Mouse (Mus musculus): ENCODE results near the gene Cmtm2b. TPM values are rescaled to one million over a fixed set of nuclear protein-coding genes. Genes with fewer than 3 reads are reported as not detected.

Gene Cmtm2b
- polyA plus RNA-seq, 1 experiment = not detected

GRCm38 (mm10) chr8:104339229-104339982, 17.4 kb downstream of the Cmtm2b start, which contains the start of gene Cmtm3:
Gene Cmtm3 (plus strand): TSS chr8:104339410.
- 19% methylated on average over 18 of the region's 18 CpGs for WGBS
- Histone ChIP-seq H3K4me3 (ENCODE audit: insufficient read depth, low read depth, low read length) (peak within 1 kb of the TSS; percentile 47), H3K36me3 (ENCODE audit: control insufficient read depth, insufficient read depth, low read length) (no peaks in the 10 kb centered on the region), H3K4me1 (ENCODE audit: control insufficient read depth, insufficient read depth, low read length) (no peaks in the 10 kb centered on the region), H3K27ac (ENCODE audit: insufficient read depth, low read depth, low read length) (peak within 1 kb of the TSS; percentile 72; the same call in 1 of the 2 replicates), H3K27me3 (replicated peaks; ENCODE audit: control insufficient read depth, insufficient read depth, low read length) (no peaks in the 10 kb centered on the region)
- DNase-seq = peak; percentile 58
- no peak for TF ChIP-seq CTCF (conservative IDR thresholded peaks at IDR 0.05; ENCODE audit: insufficient read depth, insufficient read length, low read depth, low read length)
- TF ChIP-seq POLR2A (IDR thresholded peaks at IDR 0.05; ENCODE audit: low read depth, low read length) = no peak

- TF ChIP-seq CTCF (conservative IDR thresholded peaks at IDR 0.05; ENCODE audit: insufficient read depth, insufficient read length, low read depth, low read length) (no peak), POLR2A (IDR thresholded peaks at IDR 0.05; ENCODE audit: low read depth, low read length) (no peak)
- Histone ChIP-seq H3K4me1 (ENCODE audit: control insufficient read depth, insufficient read depth, low read length) (no peaks in the 10 kb centered on the region), H3K27me3 (replicated peaks; ENCODE audit: control insufficient read depth, insufficient read depth, low read length) (no peaks in the 10 kb centered on the region), H3K36me3 (ENCODE audit: control insufficient read depth, insufficient read depth, low read length) (no peaks in the 10 kb centered on the region), H3K27ac (ENCODE audit: insufficient read depth, low read depth, low read length) (peak overlapping the region; percentile 6; the same call in 1 of the 2 replicates), H3K4me3 (ENCODE audit: insufficient read depth, low read depth, low read length) (peak overlapping the region; percentile 47)
- 8% methylated on average over 6 of the region's 6 CpGs for WGBS
- DNase-seq = no peak
These were observed 17.9 kb downstream of the Cmtm2b start for GRCm38 (mm10) chr8:104339983-104340232.

GRCm38 (mm10) chr8:104340233-104341105, 18.4 kb downstream of the Cmtm2b start:
- Histone ChIP-seq H3K27ac (ENCODE audit: insufficient read depth, low read depth, low read length) (peak overlapping the region; percentile 76), H3K36me3 (ENCODE audit: control insufficient read depth, insufficient read depth, low read length) (no peaks in the 10 kb centered on the region), H3K4me1 (ENCODE audit: control insufficient read depth, insufficient read depth, low read length) (no peaks in the 10 kb centered on the region), H3K4me3 (ENCODE audit: insufficient read depth, low read depth, low read length) (peak overlapping the region; percentile 47), H3K27me3 (replicated peaks; ENCODE audit: control insufficient read depth, insufficient read depth, low read length) (no peaks in the 10 kb centered on the region)
- DNase-seq = peak; percentile 76
- WGBS = 1% methylated on average over 54 of the region's 54 CpGs
- TF ChIP-seq POLR2A (IDR thresholded peaks at IDR 0.05; ENCODE audit: low read depth, low read length) = peak; percentile 24
- peak; percentile 46; the same call in 1 of the 2 replicates for TF ChIP-seq CTCF (conservative IDR thresholded peaks at IDR 0.05; ENCODE audit: insufficient read depth, insufficient read length, low read depth, low read length)

GRCm38 (mm10) chr8:104341106-104341561, 19.1 kb downstream of the Cmtm2b start:
- Histone ChIP-seq H3K4me3 (ENCODE audit: insufficient read depth, low read depth, low read length) (peak overlapping the region; percentile 47), H3K27ac (ENCODE audit: insufficient read depth, low read depth, low read length) (peak overlapping the region; percentile 76), H3K4me1 (ENCODE audit: control insufficient read depth, insufficient read depth, low read length) (no peaks in the 10 kb centered on the region), H3K36me3 (ENCODE audit: control insufficient read depth, insufficient read depth, low read length) (no peaks in the 10 kb centered on the region), H3K27me3 (replicated peaks; ENCODE audit: control insufficient read depth, insufficient read depth, low read length) (no peaks in the 10 kb centered on the region)
- DNase-seq = peak; percentile 77
- TF ChIP-seq POLR2A (IDR thresholded peaks at IDR 0.05; ENCODE audit: low read depth, low read length) (no peak), CTCF (conservative IDR thresholded peaks at IDR 0.05; ENCODE audit: insufficient read depth, insufficient read length, low read depth, low read length) (no peak)
- WGBS = 5% methylated on average over 24 of the region's 24 CpGs

GRCm38 (mm10) chr8:104341678-104342077, 19.6 kb downstream of the Cmtm2b start:
- Histone ChIP-seq H3K36me3 (ENCODE audit: control insufficient read depth, insufficient read depth, low read length) (no peaks in the 10 kb centered on the region), H3K4me1 (ENCODE audit: control insufficient read depth, insufficient read depth, low read length) (no peaks in the 10 kb centered on the region), H3K4me3 (ENCODE audit: insufficient read depth, low read depth, low read length) (peak overlapping the region; percentile 47; the same call in 1 of the 2 replicates), H3K27me3 (replicated peaks; ENCODE audit: control insufficient read depth, insufficient read depth, low read length) (no peaks in the 10 kb centered on the region), H3K27ac (ENCODE audit: insufficient read depth, low read depth, low read length) (peak overlapping the region; percentile 25; the same call in 1 of the 2 replicates)
- DNase-seq = no peak
- WGBS = 60% methylated on average over 6 of the region's 6 CpGs
- TF ChIP-seq POLR2A (IDR thresholded peaks at IDR 0.05; ENCODE audit: low read depth, low read length) (no peak), CTCF (conservative IDR thresholded peaks at IDR 0.05; ENCODE audit: insufficient read depth, insufficient read length, low read depth, low read length) (no peak)

GRCm38 (mm10) chr8:104342426-104342825, 20.4 kb downstream of the Cmtm2b start:
- no peak overlapping the region for H3K4me3 ChIP-seq (ENCODE audit: insufficient read depth, low read depth, low read length)
- no peaks in the 10 kb centered on the region for H3K27me3 ChIP-seq (replicated peaks; ENCODE audit: control insufficient read depth, insufficient read depth, low read length)
- H3K27ac ChIP-seq (ENCODE audit: insufficient read depth, low read depth, low read length) = no peak overlapping the region
- TF ChIP-seq POLR2A (IDR thresholded peaks at IDR 0.05; ENCODE audit: low read depth, low read length) = no peak
- no peak for TF ChIP-seq CTCF (conservative IDR thresholded peaks at IDR 0.05; ENCODE audit: insufficient read depth, insufficient read length, low read depth, low read length)
- H3K4me1 ChIP-seq (ENCODE audit: control insufficient read depth, insufficient read depth, low read length) = no peaks in the 10 kb centered on the region
- H3K36me3 ChIP-seq (ENCODE audit: control insufficient read depth, insufficient read depth, low read length) = no peaks in the 10 kb centered on the region
- DNase-seq = no peak
- WGBS = 65% methylated on average over 5 of the region's 5 CpGs

GRCm38 (mm10) chr8:104343957-104344356, 21.9 kb downstream of the Cmtm2b start:
- DNase-seq = peak; percentile 90
- Histone ChIP-seq H3K4me3 (ENCODE audit: insufficient read depth, low read depth, low read length) (no peak overlapping the region), H3K27ac (ENCODE audit: insufficient read depth, low read depth, low read length) (no peak overlapping the region), H3K4me1 (ENCODE audit: control insufficient read depth, insufficient read depth, low read length) (no peaks in the 10 kb centered on the region), H3K36me3 (ENCODE audit: control insufficient read depth, insufficient read depth, low read length) (no peaks in the 10 kb centered on the region), H3K27me3 (replicated peaks; ENCODE audit: control insufficient read depth, insufficient read depth, low read length) (no peaks in the 10 kb centered on the region)
- TF ChIP-seq CTCF (conservative IDR thresholded peaks at IDR 0.05; ENCODE audit: insufficient read depth, insufficient read length, low read depth, low read length) (peak; percentile 99), POLR2A (IDR thresholded peaks at IDR 0.05; ENCODE audit: low read depth, low read length) (no peak)
- 11% methylated on average over 7 of the region's 7 CpGs for WGBS

Data from kidney, adult 2 months (tissue).